Mouse (Mus musculus) frontal cortex, postnatal 25 days (tissue): ENCODE data around the gene Cfap54.

ENCODE experiments used
- DNase-seq, 2 experiments: peaks; one replicate each; pipeline ENCODE4 v3.0.0; 2022; ENCODE audit warnings: low spot score in 2 of 2

Cfap54 gene

GRCm38 (mm10) chr10:93098211-93098805, 16.9 kb upstream of the Cfap54 start:
- DNase-seq: no peak

- no peak for DNase-seq
Measured at GRCm38 (mm10) chr10:93097439-93097838, 16.0 kb upstream of the Cfap54 start.

- no peak for DNase-seq
Measured at GRCm38 (mm10) chr10:93095827-93096226, 14.4 kb upstream of the Cfap54 start.

GRCm38 (mm10) chr10:93094957-93095580, 13.7 kb upstream of the Cfap54 start:
- DNase-seq: no peak

GRCm38 (mm10) chr10:93091928-93092327, 10.5 kb upstream of the Cfap54 start:
- DNase-seq: no peak

- DNase-seq: no peak
Measured at GRCm38 (mm10) chr10:93090241-93090640, 8.8 kb upstream of the Cfap54 start.

- no peak for DNase-seq
Measured at GRCm38 (mm10) chr10:93088396-93089048, 7.1 kb upstream of the Cfap54 start.

GRCm38 (mm10) chr10:93087504-93087903, 6.1 kb upstream of the Cfap54 start:
- DNase-seq: no peak

- no peak for DNase-seq
Measured at GRCm38 (mm10) chr10:93083963-93084340, 2.5 kb upstream of the Cfap54 start.

GRCm38 (mm10) chr10:93083198-93083962, 2.0 kb upstream of the Cfap54 start:
- no peak for DNase-seq

GRCm38 (mm10) chr10:93079486-93079885, 1.9 kb downstream of the Cfap54 start:
- no peak for DNase-seq

GRCm38 (mm10) chr10:93077935-93078479, 3.4 kb downstream of the Cfap54 start:
- no peak for DNase-seq

- no peak for DNase-seq
Measured at GRCm38 (mm10) chr10:93076376-93076775, 5.0 kb downstream of the Cfap54 start.

GRCm38 (mm10) chr10:93075856-93076255, 5.6 kb downstream of the Cfap54 start:
- DNase-seq: no peak

GRCm38 (mm10) chr10:93072769-93073168, 8.6 kb downstream of the Cfap54 start:
- DNase-seq: no peak

GRCm38 (mm10) chr10:93071753-93072152, 9.7 kb downstream of the Cfap54 start:
- DNase-seq: no peak

GRCm38 (mm10) chr10:93070121-93070898, 11.1 kb downstream of the Cfap54 start:
- no peak for DNase-seq

- no peak for DNase-seq
Measured at GRCm38 (mm10) chr10:93069721-93070120, 11.7 kb downstream of the Cfap54 start.

GRCm38 (mm10) chr10:93069041-93069679, 12.3 kb downstream of the Cfap54 start:
- no peak for DNase-seq

- no peak for DNase-seq
Measured at GRCm38 (mm10) chr10:93064973-93065372, 16.4 kb downstream of the Cfap54 start.

- DNase-seq: no peak
Measured at GRCm38 (mm10) chr10:93063576-93063975, 17.8 kb downstream of the Cfap54 start.
